Mouse (Mus musculus) cerebellum, adult 8-10 months (tissue): Measurements from ENCODE around the gene Nenf.
A peak's percentile ranks its signal among the peaks of the same experiment; 100 is the strongest.

Experiments
- DNase-seq: peaks from one replicate; pipeline ENCODE4 v3.0.0; 2022

Gene Nenf

DNA sequence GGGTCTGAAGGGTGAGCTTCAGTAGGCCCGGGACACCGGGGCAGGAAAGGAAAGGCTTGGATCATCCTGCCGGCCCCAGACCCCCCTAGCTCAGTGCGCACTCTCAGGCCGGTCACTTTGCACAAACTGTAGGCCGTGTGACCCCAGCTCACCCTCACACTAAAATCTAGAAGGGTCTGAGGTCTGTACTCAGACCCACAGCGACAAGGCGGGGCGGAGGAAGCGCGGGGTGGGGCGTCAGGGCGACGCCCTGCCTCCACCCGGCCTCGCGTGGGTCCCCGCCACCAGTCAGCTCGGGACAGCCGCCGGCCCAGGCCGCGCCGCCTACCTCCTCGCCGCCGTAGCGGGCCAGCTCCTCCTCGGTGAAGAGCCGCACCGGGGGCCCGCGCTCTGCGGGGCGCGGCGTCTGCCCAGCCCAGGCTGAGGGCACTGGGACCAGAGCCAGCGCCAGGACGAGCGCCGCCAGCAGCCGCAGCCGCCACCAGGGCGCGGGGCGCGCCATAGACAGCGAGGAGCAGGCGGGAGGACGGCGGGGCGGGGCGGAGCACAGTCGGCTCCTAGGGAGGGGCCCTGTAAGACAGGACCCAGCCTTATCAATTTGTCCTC is at the start of gene Nenf:
Gene Nenf, minus strand, starts transcription at position 604 of the 606 bp plus-strand sequence.
- DNase-seq: peak; percentile 83

DNA sequence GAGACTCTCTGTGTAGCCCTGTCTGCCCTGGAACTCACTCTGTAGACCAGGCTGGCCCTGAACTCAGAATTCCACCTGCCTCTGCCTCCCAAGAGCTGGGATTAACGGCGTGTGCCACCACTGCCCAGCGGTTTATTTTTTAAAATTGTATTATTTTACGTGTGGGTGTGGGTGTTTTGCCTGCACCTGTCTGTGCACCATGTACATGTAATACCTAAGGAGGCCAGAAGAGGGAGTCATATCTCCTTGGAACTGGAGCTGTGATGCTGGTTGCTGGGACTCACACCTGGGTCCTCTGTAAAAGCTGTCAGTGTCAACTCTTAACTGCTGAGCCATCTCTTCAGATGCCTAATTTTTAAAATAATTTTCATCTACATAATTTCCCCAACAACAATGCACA is 46.5 kb upstream of the Nenf start:
- DNase-seq: no peak

- no peak for DNase-seq
Measured at GRCm38 (mm10) chr1:191362412-191362811, 44.4 kb upstream of the Nenf start.

DNA sequence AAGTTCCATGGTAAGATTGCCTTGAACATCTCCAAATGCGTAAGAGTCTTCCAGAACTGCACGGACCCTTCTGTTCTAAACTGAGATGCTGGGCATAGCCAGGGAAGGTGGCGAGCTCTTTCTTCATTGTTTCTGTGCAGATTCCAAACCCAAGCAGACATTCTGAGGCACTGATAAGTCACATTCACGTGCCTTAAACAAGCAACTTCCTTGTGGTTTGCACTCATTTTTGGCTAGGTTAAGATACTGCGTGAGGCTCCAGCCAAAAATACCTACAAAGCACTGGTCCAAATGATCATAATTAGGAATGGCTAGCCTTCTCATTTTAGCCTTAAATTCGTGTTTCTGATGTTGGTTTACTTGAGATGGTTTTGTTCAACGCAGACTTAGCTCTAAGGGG is 41.5 kb upstream of the Nenf start:
- no peak for DNase-seq

- no peak for DNase-seq
Measured at GRCm38 (mm10) chr1:191356936-191357335, 38.9 kb upstream of the Nenf start.

- no peak for DNase-seq
Measured at GRCm38 (mm10) chr1:191353836-191354235, 35.8 kb upstream of the Nenf start.

DNA sequence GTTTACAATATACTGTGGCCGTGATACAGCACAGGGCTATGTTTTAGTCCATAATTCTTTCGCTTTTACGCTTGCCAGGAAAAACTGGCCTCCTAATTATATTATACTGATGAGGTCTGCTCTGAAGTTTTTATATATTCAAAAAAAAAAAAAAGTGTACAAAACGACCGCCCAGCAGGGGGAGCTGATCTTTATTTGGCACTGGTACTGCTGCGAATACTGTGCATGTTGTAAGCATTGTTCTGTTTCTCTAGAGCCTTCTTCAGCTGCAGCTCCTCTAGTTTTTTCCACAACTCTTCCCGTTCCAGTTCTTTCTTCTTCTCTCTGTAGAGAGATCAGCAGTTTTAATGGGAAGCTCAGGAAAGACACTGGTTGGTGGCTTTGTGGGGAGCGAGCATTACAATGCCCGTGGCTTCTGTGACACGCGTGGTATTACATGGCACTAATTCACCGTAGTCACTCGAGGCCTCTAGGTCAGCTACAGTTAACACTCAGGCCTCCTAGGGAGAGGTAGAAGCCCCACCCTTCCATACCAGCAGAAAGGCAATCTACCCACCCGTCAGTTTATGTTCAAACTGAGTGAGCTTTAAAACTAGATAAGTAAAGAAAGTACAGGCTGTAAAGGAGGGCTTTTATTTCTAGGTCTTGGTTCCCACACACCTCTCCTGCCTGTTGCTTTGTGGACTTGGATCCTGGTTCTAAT is 34.9 kb upstream of the Nenf start:
- DNase-seq: peak; percentile 41

GRCm38 (mm10) chr1:191350355-191350754 is 32.4 kb upstream of the Nenf start:
- no peak for DNase-seq

DNA sequence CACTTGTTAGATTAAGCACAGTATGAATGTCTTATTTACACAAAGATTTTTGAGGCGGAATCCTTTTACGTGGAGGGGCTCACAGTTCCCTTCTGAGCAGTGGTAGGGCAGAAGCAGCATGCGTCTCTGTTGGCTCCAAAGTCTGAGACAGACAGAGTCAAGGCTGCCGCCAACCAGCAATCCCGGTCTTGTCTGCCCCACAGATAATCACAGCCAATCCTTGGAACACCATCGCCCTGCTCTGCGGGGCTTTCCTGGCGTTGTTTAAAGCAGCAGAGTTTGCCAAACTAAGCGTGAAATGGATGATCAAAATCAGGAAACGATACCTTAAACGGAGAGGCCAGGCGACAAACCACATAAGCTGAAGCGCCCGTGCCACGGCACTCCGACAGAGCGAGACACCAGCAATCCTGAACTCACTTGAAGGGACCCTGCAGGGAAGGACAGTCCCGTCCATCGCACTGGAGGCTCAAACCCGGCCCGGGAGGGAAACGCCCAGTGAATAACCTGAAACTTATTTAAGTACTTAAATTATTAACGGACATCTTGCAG is 31.6 kb upstream of the Nenf start:
- DNase-seq: no peak

GRCm38 (mm10) chr1:191348996-191349395 is 31.0 kb upstream of the Nenf start:
- no peak for DNase-seq

- no peak for DNase-seq
Measured at GRCm38 (mm10) chr1:191348592-191348991, 30.6 kb upstream of the Nenf start.

DNA sequence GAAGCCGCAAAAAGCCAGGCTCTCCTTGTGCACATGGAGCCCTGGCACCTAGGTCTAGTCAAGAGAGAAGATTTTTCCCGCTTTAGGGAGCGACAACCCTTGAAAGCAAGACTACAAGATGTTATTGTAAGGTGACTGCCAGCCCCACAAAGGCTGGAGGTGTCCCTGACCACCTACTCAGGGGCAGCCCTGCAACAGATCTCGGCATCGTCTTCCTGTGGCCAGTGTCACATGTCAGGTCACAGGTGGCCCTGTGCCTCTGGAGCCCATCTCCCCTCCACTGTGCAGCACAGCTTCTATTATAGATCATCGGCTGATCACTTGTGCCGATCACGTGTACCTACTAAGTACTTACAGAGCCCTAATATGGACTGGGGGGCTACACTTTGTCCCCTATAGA is 29.6 kb upstream of the Nenf start:
- DNase-seq: no peak

DNA sequence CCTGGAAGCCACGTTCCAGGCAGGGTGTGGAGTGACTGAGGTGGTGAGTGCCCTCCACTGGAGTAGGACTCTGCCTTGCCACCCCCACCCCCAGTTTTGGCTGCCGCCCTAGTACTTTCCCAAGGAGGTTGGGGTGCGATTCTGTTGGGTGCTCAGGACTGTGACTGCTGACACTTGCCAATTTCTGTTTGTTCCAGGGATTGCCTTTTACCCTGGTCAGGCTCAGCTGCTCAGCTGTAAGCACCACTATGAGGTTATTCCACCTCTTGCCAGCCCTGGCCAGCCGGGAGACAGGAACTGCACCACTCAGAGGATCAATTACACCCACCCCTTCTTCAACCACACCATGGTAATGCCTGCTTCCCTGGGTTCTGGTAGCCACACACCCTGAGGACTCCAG is 22.5 kb upstream of the Nenf start:
- no peak for DNase-seq

DNA sequence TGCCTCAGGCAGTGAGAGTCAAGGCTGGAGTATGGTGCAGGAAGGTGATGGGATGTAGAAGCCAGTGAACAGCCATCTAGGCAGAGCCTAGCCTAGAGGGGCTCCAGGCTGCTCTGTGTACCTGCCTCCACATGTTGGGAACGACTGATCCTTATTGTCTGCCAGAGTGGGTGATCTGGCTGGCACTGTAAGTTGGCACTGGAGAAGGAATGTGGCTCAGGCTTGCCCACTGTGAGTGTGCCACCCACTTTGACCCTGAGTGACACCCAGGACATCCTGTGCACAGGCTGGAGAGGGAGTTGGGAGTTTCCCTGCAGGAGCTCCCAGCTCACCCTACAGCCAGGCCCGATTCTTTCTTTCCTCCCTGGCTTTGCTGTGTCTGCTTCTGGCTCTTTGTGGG is 21.9 kb upstream of the Nenf start:
- no peak for DNase-seq

DNA sequence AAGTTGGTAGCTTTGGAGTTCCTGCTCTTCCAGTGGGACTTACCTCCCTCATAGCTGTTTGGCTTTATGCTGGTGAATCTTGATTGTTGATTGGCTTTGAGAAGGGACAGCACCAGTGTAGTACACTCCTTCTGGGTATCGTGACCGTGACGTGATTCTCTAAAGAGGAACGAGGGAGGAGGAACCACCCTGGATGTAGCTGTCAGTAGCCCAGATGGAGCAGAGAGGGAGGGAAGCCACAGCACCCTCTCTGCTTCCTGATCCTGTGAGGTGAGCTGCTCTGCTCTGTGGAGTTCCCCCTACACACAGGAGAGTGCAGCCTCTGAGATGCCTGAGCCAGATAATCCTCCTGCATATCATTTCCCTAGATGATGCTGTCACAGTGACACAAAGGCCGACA is 16.5 kb upstream of the Nenf start:
- no peak for DNase-seq

DNA sequence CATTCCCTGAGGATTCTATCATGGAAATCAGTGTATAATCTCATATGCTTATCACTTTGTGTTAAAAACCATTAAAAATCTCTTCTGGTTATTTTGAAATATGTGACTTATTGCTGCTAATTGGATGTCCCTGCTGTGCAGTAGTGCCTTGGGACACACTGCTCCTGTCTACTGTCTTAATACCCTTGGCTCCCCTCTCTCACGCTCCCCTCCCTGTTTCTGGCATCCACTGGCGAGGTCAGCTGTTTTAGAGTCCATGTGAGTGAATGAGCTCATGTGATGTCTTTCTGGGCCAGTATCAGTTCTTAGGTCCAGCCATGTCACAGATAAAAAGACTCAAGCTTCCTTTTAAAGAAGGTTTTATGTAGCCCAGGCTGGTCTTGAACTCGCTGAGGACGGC is 12.4 kb upstream of the Nenf start:
- no peak for DNase-seq

DNA sequence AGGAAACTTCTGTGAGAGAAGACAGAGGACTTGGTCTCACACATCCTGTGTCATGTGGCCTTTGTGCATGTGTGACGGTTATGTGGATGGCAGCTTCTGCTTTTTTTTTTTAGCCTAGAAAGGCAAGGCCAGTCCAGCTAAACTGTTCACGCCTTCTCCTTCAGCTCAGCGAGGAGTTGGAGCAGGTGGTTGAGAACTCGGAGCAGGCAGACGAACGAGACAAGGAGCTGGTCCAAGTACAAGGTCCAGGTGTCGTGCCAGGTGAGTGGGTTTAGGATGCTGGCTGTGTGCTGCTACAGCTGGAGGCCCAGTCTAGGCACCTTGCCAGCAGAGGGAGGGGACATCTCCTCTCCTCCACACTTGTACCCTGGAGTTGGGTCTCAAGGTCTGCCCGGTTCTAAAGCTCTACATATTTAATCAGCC is 10.0 kb upstream of the Nenf start:
- DNase-seq: no peak

DNA sequence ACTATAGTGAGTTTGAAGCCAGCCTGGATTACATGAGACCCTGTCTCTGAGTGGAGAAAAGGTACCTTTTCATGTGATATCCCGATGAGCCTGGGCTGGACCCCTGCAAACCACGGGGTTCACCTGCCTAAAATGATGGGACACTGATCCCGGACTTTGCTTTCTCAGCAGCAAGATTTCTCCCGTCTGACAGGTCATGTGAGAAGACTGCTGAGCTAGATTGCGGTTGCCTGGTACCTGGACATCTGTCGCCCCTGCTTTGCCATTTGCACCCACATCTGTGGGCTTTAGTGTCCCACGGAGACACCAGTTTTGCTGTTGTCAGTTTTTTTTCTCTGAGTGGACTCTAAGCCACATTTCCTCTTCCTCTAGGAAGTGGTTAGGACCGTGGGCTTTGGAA is 9.3 kb upstream of the Nenf start:
- no peak for DNase-seq

DNA sequence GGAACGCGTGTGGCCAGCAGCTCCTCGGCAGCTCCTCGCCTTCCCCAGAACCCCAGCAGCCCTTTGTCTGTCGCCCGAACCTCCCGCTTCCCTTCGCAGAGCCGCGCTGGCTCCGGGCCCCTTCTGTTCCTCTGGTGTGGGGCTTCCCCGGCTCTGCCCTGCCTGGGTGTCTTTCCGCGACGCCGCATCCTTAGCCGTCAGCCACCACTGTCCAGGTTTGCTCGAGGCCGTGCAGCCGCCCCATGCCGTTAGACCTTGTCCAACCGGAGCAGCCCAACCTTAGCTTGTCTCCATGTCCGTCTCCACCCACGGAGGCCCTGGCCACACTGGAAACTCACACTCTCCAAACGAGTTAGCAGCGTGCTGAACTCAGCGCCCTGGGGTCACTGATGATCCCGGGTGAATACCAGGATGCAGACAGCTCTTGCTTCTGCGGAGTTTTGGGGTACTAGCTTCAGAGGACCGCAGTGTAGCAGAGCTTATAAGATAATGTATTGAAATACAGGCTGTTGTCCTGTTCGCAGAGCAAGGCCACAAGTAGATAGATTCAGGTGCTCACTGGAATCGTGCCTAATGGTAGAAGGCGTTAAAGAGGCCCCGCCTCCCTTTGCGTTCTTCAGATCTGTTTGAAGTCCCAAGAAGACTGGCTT is 8.4 kb upstream of the Nenf start:
- peak; percentile 51 for DNase-seq

- DNase-seq: peak; percentile 91
Measured at GRCm38 (mm10) chr1:191325726-191326232, 7.8 kb upstream of the Nenf start, which contains the start of gene Tmem206. TSS of gene Tmem206 (plus strand) at chr1:191325912.

- no peak for DNase-seq
Measured at GRCm38 (mm10) chr1:191324733-191325590, 7.0 kb upstream of the Nenf start.

DNA sequence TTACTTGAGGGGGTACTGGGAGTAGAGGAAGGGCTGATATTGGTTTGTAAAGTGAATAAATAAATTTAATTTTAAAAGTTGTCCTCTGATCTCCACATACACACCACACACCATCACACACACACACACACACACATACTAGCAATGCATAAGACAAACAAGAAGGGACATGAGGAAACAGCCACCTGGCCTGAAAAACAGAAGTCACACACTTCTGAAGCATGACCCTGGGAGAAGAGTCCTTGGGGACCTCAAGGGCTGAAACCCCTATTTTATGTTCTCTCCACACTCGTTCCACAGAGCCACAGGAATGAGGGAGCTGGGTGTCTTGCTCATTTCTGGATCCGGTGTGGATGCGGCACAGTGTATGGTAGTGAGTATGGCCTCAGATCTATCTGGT is 5.4 kb upstream of the Nenf start:
- no peak for DNase-seq

GRCm38 (mm10) chr1:191318686-191319085 is 692 bp upstream of the Nenf start:
- no peak for DNase-seq
